Mouse (Mus musculus) embryonic facial prominence, embryonic 14.5 days (tissue): Measurements from ENCODE around the gene Enox1. TPM values are rescaled to one million over a fixed set of nuclear protein-coding genes. Genes with fewer than 3 reads are reported as not detected.

Experiments used
- ATAC-seq: fragments of 200-750 bp; cut with Nextera tagmentation; 2 replicates; pipeline ENCODE4 v1.8.0; 2017; ENCODE audit warnings: low read depth, moderate number of reproducible peaks, moderate TSS enrichment
- DNase-seq: peaks from one replicate; pipeline ENCODE4 v3.0.0-alpha.2; 2015; ENCODE audit warnings: low spot score
- H3K27ac ChIP-seq: fragments of 300-500 bp; sonication (generic); replicated peaks from 2 replicates; pipeline ENCODE4 v1.5.1; 2014; ENCODE audit warnings: low read depth, mild to moderate bottlenecking, low read length, moderate library complexity
- H3K27me3 ChIP-seq: fragments of 300-500 bp; sonication (generic); replicated peaks from 2 replicates; pipeline ENCODE4 v1.6.1; 2014; ENCODE audit warnings: low read length; ENCODE audit not compliant: control insufficient read depth, insufficient read depth
- H3K36me3 ChIP-seq: fragments of 300-500 bp; sonication (generic); 2 replicates; pipeline ENCODE4 v1.6.1; 2014; ENCODE audit warnings: low read length, mixed read lengths; ENCODE audit not compliant: control insufficient read depth, insufficient read depth
- H3K4me1 ChIP-seq: fragments of 300-500 bp; sonication (generic); 2 replicates; pipeline ENCODE4 v1.6.1; 2014; ENCODE audit warnings: antibody characterized with exemption, low read length; ENCODE audit not compliant: control insufficient read depth, insufficient read depth
- H3K4me2 ChIP-seq: fragments of 300-500 bp; sonication (generic); 2 replicates; pipeline ENCODE4 v1.6.1; 2014; ENCODE audit warnings: low read depth, mild to moderate bottlenecking, low read length, moderate library complexity, mixed read lengths
- H3K4me3 ChIP-seq: fragments of 300-500 bp; sonication (generic); 2 replicates; pipeline ENCODE4 v1.5.1; 2014; ENCODE audit warnings: low read depth, mild to moderate bottlenecking, low read length
- H3K9ac ChIP-seq: fragments of 300-500 bp; sonication (generic); 2 replicates; pipeline ENCODE4 v1.6.1; 2014; ENCODE audit warnings: low read depth, mild to moderate bottlenecking, low read length, moderate library complexity, mixed read lengths
- H3K9me3 ChIP-seq: fragments of 300-500 bp; sonication (generic); 2 replicates; pipeline ENCODE4 v1.6.1; 2016; ENCODE audit warnings: low read length; ENCODE audit not compliant: control insufficient read depth
- WGBS: fragments of 180-500 bp; shearing (Covaris S2); extraction: QIAGEN DNeasy Blood & Tissue Kit; methylation state at CpG from one replicate; pipeline ENCODE4 v1.1.7; 2014; 5-methylcytosine and 5-hydroxymethylcytosine counted together
- polyA plus RNA-seq: library from polyadenylated mRNA; unstranded; fragments of >200 nt; fragmentation: Nextera tagmentation; extraction: Ambion mirVana; gene quantifications from 2 replicates; pipeline ENCODE4 v1.2.1, GENCODE M21; 2014

Gene Enox1
- polyA plus RNA-seq, 1 experiment from 2014 or later: 14.1 TPM

DNA sequence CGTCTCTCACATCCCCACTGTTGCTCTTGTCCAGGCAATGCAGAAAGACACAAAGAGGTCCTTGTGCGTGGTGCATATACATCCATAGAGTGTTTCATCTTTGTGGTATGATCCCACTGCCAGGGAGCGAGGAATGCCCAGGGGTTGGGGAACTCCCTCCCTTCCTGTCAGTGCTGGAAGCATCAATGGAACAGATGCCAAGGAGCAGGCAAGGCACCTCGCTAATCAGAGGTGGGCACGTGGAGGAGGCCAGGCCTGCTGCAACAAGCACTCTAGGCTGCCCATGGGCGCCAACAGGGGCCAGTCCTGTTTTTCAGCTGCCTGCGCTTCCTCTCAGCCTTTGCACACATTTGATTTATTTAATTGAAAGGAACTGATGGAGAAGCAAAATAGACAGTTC, 56.6 kb downstream of the Enox1 start:
- Histone ChIP-seq H3K36me3 (no peaks in the 10 kb centered on the region), H3K9ac (no peak overlapping the region), H3K4me1 (peaks cover 6% of the 10 kb centered on the region), H3K4me3 (no peak overlapping the region), H3K27ac (no peak overlapping the region), H3K9me3 (no peaks in the 10 kb centered on the region), H3K27me3 (no peaks in the 10 kb centered on the region), H3K4me2 (no peak overlapping the region)
- no peak for ATAC-seq
- DNase-seq: peak; percentile 27
- 58% methylated on average over 7 of the region's 7 CpGs for WGBS

- DNase-seq: no peak
- H3K9ac ChIP-seq: no peak overlapping the region
- no peak overlapping the region for H3K4me2 ChIP-seq
- no peaks in the 10 kb centered on the region for H3K9me3 ChIP-seq
- no peak overlapping the region for H3K27ac ChIP-seq
- H3K4me3 ChIP-seq: no peak overlapping the region
- peaks cover 6% of the 10 kb centered on the region for H3K4me1 ChIP-seq
- no peaks in the 10 kb centered on the region for H3K27me3 ChIP-seq
- H3K36me3 ChIP-seq: no peaks in the 10 kb centered on the region
- no peak for ATAC-seq
- 82% methylated on average over 6 of the region's 6 CpGs for WGBS
These were observed 58.3 kb downstream of the Enox1 start for GRCm38 (mm10) chr14:77214848-77215247.

- Histone ChIP-seq H3K27me3 (no peaks in the 10 kb centered on the region), H3K9ac (no peak overlapping the region), H3K4me1 (no peaks in the 10 kb centered on the region), H3K9me3 (no peaks in the 10 kb centered on the region), H3K36me3 (no peaks in the 10 kb centered on the region), H3K4me3 (no peak overlapping the region), H3K4me2 (no peak overlapping the region), H3K27ac (no peak overlapping the region)
- 90% methylated on average over 10 of the region's 10 CpGs for WGBS
- DNase-seq: no peak
- ATAC-seq: no peak
These were observed 68.8 kb downstream of the Enox1 start for GRCm38 (mm10) chr14:77225346-77225745.

- 44% methylated on average over 2 of the region's 2 CpGs for WGBS
- ATAC-seq: no peak
- Histone ChIP-seq H3K4me2 (no peak overlapping the region), H3K4me1 (0 out of 2 replicates have a peak, but pooled peaks cover 5% of the 10 kb centered on the region), H3K9me3 (no peaks in the 10 kb centered on the region), H3K27ac (no peak overlapping the region), H3K9ac (no peak overlapping the region), H3K4me3 (no peak overlapping the region), H3K36me3 (no peaks in the 10 kb centered on the region), H3K27me3 (no peaks in the 10 kb centered on the region)
- no peak for DNase-seq
These were observed 82.2 kb downstream of the Enox1 start for GRCm38 (mm10) chr14:77238811-77239210.

- no peak overlapping the region for H3K4me2 ChIP-seq
- H3K4me1 ChIP-seq: 0 out of 2 replicates have a peak, but pooled peaks cover 5% of the 10 kb centered on the region
- no peak for ATAC-seq
- no peak overlapping the region for H3K4me3 ChIP-seq
- no peak for DNase-seq
- no peaks in the 10 kb centered on the region for H3K9me3 ChIP-seq
- no peaks in the 10 kb centered on the region for H3K27me3 ChIP-seq
- no peaks in the 10 kb centered on the region for H3K36me3 ChIP-seq
- 23% methylated on average over 4 of the region's 4 CpGs for WGBS
- no peak overlapping the region for H3K9ac ChIP-seq
- no peak overlapping the region for H3K27ac ChIP-seq
These were observed 82.8 kb downstream of the Enox1 start for GRCm38 (mm10) chr14:77239360-77239759.

GRCm38 (mm10) chr14:77246977-77247376, 90.4 kb downstream of the Enox1 start:
- H3K4me1 ChIP-seq: peaks cover 10% of the 10 kb centered on the region
- no peak overlapping the region for H3K9ac ChIP-seq
- DNase-seq: no peak
- H3K9me3 ChIP-seq: peaks cover 6% of the 10 kb centered on the region; the same call in 1 of the 2 replicates
- no peak overlapping the region for H3K4me2 ChIP-seq
- H3K4me3 ChIP-seq: no peak overlapping the region
- no peaks in the 10 kb centered on the region for H3K36me3 ChIP-seq
- no peaks in the 10 kb centered on the region for H3K27me3 ChIP-seq
- 89% methylated on average over 3 of the region's 3 CpGs for WGBS
- ATAC-seq: no peak
- no peak overlapping the region for H3K27ac ChIP-seq

DNA sequence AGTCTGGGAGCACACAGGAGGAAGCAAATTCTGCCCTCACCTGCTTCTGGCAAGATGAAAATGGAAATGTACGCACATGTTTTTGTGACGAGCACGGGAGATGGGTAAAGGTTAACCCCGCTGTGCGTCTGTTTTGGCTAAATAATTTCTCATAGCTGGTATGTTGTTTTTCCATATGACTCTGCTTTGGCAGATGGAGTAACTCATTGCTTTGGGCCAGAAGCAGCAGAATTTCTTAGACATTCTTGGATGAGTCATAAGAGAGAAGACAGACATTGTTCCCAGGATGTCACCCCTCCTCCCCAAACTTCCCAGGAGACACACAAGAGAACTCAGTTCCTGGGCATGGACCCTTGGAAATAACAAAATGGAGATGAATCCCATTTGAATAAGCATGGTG, 91.9 kb downstream of the Enox1 start:
- DNase-seq: peak; percentile 26
- no peak overlapping the region for H3K27ac ChIP-seq
- peaks cover 10% of the 10 kb centered on the region for H3K4me1 ChIP-seq
- H3K9ac ChIP-seq: no peak overlapping the region
- H3K36me3 ChIP-seq: no peaks in the 10 kb centered on the region
- no peak overlapping the region for H3K4me3 ChIP-seq
- ATAC-seq: no peak
- 41% methylated on average over 5 of the region's 5 CpGs for WGBS
- peaks cover 6% of the 10 kb centered on the region; the same call in 1 of the 2 replicates for H3K9me3 ChIP-seq
- H3K4me2 ChIP-seq: no peak overlapping the region; the same call in 1 of the 2 replicates
- no peaks in the 10 kb centered on the region for H3K27me3 ChIP-seq

- no peak overlapping the region for H3K4me3 ChIP-seq
- H3K4me1 ChIP-seq: peaks cover 10% of the 10 kb centered on the region
- peaks cover 6% of the 10 kb centered on the region; the same call in 1 of the 2 replicates for H3K9me3 ChIP-seq
- no peak overlapping the region; the same call in 1 of the 2 replicates for H3K4me2 ChIP-seq
- no peak overlapping the region for H3K27ac ChIP-seq
- H3K27me3 ChIP-seq: no peaks in the 10 kb centered on the region
- DNase-seq (peak; percentile 62), ATAC-seq (peak; percentile 80)
- no peak overlapping the region for H3K9ac ChIP-seq
- WGBS: 44% methylated on average over 7 of the region's 7 CpGs
- H3K36me3 ChIP-seq: no peaks in the 10 kb centered on the region
These were observed 92.4 kb downstream of the Enox1 start for GRCm38 (mm10) chr14:77248946-77249345.

DNA sequence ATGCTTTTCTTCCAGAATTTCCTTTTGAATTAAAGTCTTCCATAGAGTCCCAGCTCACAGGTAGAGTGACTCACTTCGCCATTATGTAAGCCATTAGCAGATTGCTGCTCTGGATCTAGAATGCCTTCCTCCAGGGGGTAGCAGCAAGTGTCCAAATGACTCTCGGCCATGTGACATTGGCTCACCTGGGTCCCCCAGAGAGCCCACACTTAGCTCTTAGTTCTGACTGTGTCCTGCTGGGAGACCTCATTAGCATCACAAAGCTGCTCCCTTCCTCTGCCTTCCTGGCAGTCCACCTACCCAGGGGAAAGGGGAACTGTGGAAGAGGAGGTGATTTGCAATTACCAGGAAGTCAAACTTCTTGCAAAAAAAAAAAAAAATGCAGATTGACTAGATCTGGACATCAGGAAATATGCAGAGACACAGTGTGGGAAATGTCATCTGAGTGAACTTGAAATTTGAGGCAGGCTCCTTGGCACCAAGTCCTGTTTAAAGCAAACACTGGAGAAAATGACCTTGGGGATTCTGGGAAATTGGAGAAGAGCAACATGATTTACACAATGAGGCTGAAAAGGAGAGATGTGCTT, 94.2 kb downstream of the Enox1 start:
- peak; percentile 77 for ATAC-seq
- H3K9me3 ChIP-seq: peaks cover 5% of the 10 kb centered on the region; the same call in 1 of the 2 replicates
- peak; percentile 45 for DNase-seq
- H3K9ac ChIP-seq: no peak overlapping the region
- H3K36me3 ChIP-seq: no peaks in the 10 kb centered on the region
- H3K4me3 ChIP-seq: no peak overlapping the region
- no peaks in the 10 kb centered on the region for H3K27me3 ChIP-seq
- no peak overlapping the region for H3K27ac ChIP-seq
- H3K4me1 ChIP-seq: peaks cover 14% of the 10 kb centered on the region
- WGBS: 75% methylated on average over 2 of the region's 2 CpGs
- H3K4me2 ChIP-seq: no peak overlapping the region
